Mouse (Mus musculus) heart, postnatal 0 days (tissue): ENCODE results near the gene Tmem86a.

Experiments used
- CTCF ChIP-seq: IDR thresholded peaks from 2 replicates; pipeline ENCODE4 v1.5.1; 2016; ENCODE audit warnings: antibody characterized with exemption, control low read depth, low read depth
- EP300 ChIP-seq: IDR thresholded peaks from 2 replicates; pipeline ENCODE4 v1.6.1; 2016; ENCODE audit warnings: antibody characterized with exemption, low read depth

DNA sequence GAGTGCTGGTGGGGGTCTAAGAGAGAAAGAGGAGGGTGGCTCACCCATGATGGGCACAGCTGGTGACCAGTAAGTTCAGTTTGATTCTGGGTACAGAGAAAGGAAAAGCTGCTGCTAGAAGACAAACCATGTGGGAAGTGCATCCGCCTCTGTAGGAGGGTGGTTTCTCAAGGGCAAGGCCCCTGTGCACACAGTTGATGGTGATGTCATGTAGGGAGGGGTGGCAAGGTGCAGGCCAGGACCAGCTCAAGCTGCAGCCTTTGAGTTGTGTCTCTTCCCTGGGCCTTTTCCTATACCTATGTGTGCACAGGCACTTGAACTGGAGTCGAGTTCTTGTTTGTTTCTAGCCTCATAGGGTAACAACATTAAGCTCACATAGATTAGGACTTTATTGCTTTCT is 44.6 kb downstream of the Tmem86a start:
- TF ChIP-seq CTCF = no peak
- TF ChIP-seq EP300 = no peak
